Mouse (Mus musculus) kidney, adult 2 months (tissue): ENCODE measurements around the gene Pilra.

Experiments used
- CTCF ChIP-seq: fragments of 200-500 bp; conservative IDR thresholded peaks from 2 replicates; pipeline ENCODE4 v1.5.1; 2011; ENCODE audit warnings: low read depth, mild to moderate bottlenecking, control low read depth, low read length, moderate library complexity, mixed read lengths; ENCODE audit not compliant: insufficient read depth, insufficient read length
- POLR2A ChIP-seq: fragments of 200-500 bp; IDR thresholded peaks from one replicate; pipeline ENCODE4 v1.6.1; 2011; ENCODE audit warnings: low read depth, low read length, control low read depth

DNA sequence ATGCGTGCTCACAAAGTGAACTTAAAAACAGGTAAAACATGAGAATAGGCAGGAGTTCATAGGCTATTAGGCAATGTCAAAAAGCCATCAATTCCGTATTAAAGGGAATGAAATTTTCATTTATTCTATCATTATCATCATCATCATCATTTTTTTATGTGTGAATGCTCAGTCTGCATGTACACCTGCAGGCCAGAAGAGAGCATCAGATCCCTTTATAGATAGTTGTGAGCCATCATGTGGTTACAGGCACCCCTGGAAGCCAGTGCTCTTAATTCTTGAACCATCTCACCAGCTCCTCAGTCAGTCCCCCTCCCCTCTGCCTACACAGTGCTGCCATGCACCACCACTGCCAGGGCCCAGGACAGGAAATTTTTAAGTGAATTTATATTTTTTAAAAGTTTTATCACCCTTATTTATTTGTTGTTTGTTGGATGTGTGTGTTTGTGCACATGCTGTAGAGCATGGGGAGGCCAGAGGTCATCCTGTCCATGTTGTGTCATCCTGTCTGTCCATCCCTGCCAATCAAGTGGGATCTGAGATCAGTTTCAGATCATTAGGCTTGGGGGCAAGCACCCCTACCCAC is 47.0 kb downstream of the Pilra start:
- no peak for TF ChIP-seq POLR2A
- TF ChIP-seq CTCF, result no peak
